Mouse (Mus musculus) bone marrow, adult 2 months (tissue): Measurements from ENCODE around the gene Pdgfd. TPM values are rescaled to one million over a fixed set of nuclear protein-coding genes. Genes with fewer than 3 reads are reported as not detected.

Experiments used
- H3K27ac ChIP-seq: fragments of 200-500 bp; 2 replicates; pipeline ENCODE4 v1.5.1; 2012; ENCODE audit warnings: low read depth, mild to moderate bottlenecking, control low read depth, inconsistent platforms, low read length; ENCODE audit not compliant: control insufficient read depth, poor library complexity, insufficient read depth
- H3K4me1 ChIP-seq: fragments of 200-500 bp; 2 replicates; pipeline ENCODE4 v1.6.1; 2011; ENCODE audit warnings: low read length; ENCODE audit not compliant: control insufficient read depth, insufficient read depth
- H3K4me3 ChIP-seq: fragments of 200-500 bp; replicated peaks from 2 replicates; pipeline ENCODE3; 2011; ENCODE audit warnings: mild to moderate bottlenecking, low read depth, low read length, control low read depth; ENCODE audit not compliant: control insufficient read depth
- CTCF ChIP-seq: fragments of 200-500 bp; IDR thresholded peaks from 2 replicates; pipeline ENCODE4 v1.5.1; 2011; ENCODE audit warnings: low read length, control low read depth; ENCODE audit not compliant: control insufficient read depth, insufficient read depth
- POLR2A ChIP-seq: fragments of 200-500 bp; IDR thresholded peaks from 2 replicates; pipeline ENCODE4 v1.6.1; 2011; ENCODE audit warnings: low read depth, mild to moderate bottlenecking, control low read depth, low read length, borderline replicate concordance; ENCODE audit not compliant: control insufficient read depth
- WGBS: fragments of 180-500 bp; shearing (Covaris S2); methylation state at CpG from one replicate; pipeline ENCODE4 v1.1.7; 2018; 5-methylcytosine and 5-hydroxymethylcytosine counted together
- polyA plus RNA-seq: library from polyadenylated mRNA; stranded (reverse); fragments of >200 nt; gene quantifications from 2 replicates; pipeline ENCODE4 v1.2.4, GENCODE M21; 2011; ENCODE audit warnings: low replicate concordance; ENCODE audit not compliant: missing spikeins, insufficient read depth, insufficient read length

Pdgfd gene
- polyA plus RNA-seq = 1.2 TPM in 1 of 2 replicates, not detected in the other

- Histone ChIP-seq H3K4me1 (no peaks in the 10 kb centered on the region), H3K27ac (no peak within 1 kb of the TSS), H3K4me3 (peak within 1 kb of the TSS; percentile 50)
- TF ChIP-seq CTCF = peak; percentile 32; the same call in 1 of the 2 replicates
- TF ChIP-seq POLR2A = no peak
- WGBS = 3% methylated on average over 32 of the region's 32 CpGs
Measured at GRCm38 (mm10) chr9:6168391-6169037, at the start of gene Pdgfd. TSS of gene Pdgfd (plus strand) at chr9:6168584.

- no peak overlapping the region for H3K4me3 ChIP-seq
Measured at GRCm38 (mm10) chr9:6169038-6169431, 651 bp downstream of the Pdgfd start.

DNA sequence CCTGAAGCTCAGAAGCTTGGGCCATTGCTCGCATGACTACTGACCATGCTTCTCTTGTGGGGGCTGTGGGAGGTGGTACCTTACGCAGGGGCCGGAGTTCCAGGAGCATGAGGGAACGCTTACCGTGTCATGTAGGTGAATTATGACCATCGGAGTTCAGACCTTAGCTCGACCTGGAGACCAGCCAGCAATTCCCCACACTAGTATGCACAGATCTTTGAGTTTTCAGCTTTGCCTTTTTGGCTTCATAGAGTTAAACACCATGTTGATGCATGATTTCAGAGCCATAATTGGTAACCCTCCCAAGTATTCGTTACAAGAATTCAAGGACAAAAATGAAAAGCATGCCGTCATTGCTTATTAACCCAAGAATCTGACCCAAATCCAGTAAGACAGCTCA lies 2.6 kb downstream of the Pdgfd start:
- Histone ChIP-seq H3K27ac (no peak overlapping the region), H3K4me3 (no peak overlapping the region), H3K4me1 (no peaks in the 10 kb centered on the region)
- TF ChIP-seq POLR2A (no peak), CTCF (no peak)
- WGBS = 83% methylated on average over 9 of the region's 9 CpGs

More at GRCm38 (mm10) chr9:6169038-6169431, 651 bp downstream of the Pdgfd start:
- 38% methylated on average over 3 of the region's 3 CpGs for WGBS
- Histone ChIP-seq H3K4me1 (no peaks in the 10 kb centered on the region), H3K27ac (no peak overlapping the region)
- TF ChIP-seq CTCF = no peak
- TF ChIP-seq POLR2A = no peak

DNA sequence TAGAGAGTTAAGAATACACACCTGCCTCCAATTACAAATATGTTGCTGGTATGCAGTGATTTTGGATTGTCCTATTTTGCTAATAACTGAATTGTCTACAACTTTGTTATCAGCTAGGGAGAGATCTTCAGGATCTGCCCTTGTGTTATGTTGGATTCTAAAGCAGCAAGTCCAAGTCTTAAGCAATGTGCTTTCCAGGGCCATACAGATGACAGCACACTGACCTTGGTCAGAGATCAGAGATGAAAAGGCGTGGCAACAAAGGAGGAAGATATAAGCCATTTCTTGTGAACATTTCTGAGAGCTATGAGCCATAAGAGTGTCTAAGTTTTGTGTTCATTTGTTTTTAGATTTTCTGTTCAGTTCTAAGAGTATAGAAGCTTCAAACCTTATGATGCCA lies 4.9 kb downstream of the Pdgfd start:
- WGBS = 81% methylated on average over 1 of the region's 1 CpGs
- no peak overlapping the region for H3K27ac ChIP-seq

GRCm38 (mm10) chr9:6175731-6176130 lies 7.3 kb downstream of the Pdgfd start:
- no peak overlapping the region for H3K27ac ChIP-seq
- TF ChIP-seq POLR2A = no peak
- no peak for TF ChIP-seq CTCF
- H3K4me3 ChIP-seq = no peak overlapping the region
- H3K4me1 ChIP-seq = no peaks in the 10 kb centered on the region
- WGBS = 80% methylated on average over 4 of the region's 4 CpGs

More for the DNA sequence above, 4.9 kb downstream of the Pdgfd start:
- Histone ChIP-seq H3K4me3 (no peak overlapping the region), H3K4me1 (no peaks in the 10 kb centered on the region)
- TF ChIP-seq CTCF (no peak), POLR2A (no peak)

GRCm38 (mm10) chr9:6182307-6182923 lies 14.0 kb downstream of the Pdgfd start:
- H3K27ac ChIP-seq = no peak overlapping the region
- no peak overlapping the region for H3K4me3 ChIP-seq
- H3K4me1 ChIP-seq = no peaks in the 10 kb centered on the region
- TF ChIP-seq CTCF (no peak), POLR2A (no peak)
- 61% methylated on average over 3 of the region's 3 CpGs for WGBS

DNA sequence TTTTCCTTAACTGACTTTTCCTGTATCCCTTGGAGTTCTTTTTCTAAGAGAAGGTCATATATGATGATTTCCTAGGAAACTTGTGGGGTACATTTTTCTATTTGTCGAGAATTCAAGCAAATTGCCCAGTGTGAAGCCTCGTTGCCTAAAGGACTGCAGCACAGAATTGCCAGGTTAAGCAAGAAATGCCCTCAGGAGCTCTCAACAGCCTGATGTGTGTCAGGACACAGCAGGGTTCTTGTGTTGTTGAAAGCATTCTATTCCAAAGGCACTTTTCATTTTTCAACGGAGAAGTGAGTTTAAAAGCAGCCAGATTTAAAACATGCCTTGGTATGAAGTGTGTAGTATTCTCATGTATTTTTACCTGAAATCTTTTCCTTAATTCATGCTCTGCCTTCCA lies 19.6 kb downstream of the Pdgfd start:
- H3K27ac ChIP-seq = no peak overlapping the region
- WGBS = 80% methylated on average over 3 of the region's 3 CpGs
- H3K4me3 ChIP-seq = no peak overlapping the region
- TF ChIP-seq CTCF (no peak), POLR2A (no peak)
- H3K4me1 ChIP-seq = no peaks in the 10 kb centered on the region

DNA sequence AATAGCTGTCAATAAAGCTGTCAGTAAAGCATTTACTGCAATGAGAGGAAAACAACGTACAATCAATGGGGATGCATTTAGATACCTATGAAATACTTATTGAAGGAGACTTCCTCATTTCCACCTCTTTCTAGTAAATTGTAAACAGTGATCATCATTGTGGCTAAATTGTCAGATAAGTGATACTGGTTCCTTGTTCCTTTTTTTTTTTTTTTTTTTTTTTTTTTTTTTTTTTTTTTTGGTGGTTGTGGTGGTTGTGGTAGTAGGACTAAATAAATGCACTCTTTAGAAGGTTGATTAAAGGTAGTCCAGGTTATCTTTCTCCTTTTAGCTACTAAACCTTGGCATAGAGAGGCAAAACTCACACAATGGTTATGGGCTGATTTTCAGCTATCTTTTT lies 25.0 kb downstream of the Pdgfd start:
- H3K27ac ChIP-seq = no peak overlapping the region
- H3K4me3 ChIP-seq = no peak overlapping the region
- WGBS = 60% methylated on average over 1 of the region's 1 CpGs
- TF ChIP-seq CTCF (no peak), POLR2A (no peak)
- H3K4me1 ChIP-seq = no peaks in the 10 kb centered on the region
